Mouse (Mus musculus) thymus, postnatal 4 days (tissue): ENCODE measurements around the gene Grid2.

Source experiments
- DNase-seq: peaks from one replicate; pipeline ENCODE4 v3.0.0; 2021

Gene Grid2

GRCm38 (mm10) chr6:63659423-63659822 lies 403.7 kb downstream of the Grid2 start:
- no peak for DNase-seq

GRCm38 (mm10) chr6:63685689-63686088 lies 430.0 kb downstream of the Grid2 start:
- DNase-seq = no peak

- no peak for DNase-seq
Measured at GRCm38 (mm10) chr6:63701684-63702083, 446.0 kb downstream of the Grid2 start.

- no peak for DNase-seq
Measured at GRCm38 (mm10) chr6:63733740-63734139, 478.1 kb downstream of the Grid2 start.

- no peak for DNase-seq
Measured at GRCm38 (mm10) chr6:63762535-63762934, 506.9 kb downstream of the Grid2 start.

- DNase-seq = no peak
Measured at GRCm38 (mm10) chr6:63794679-63795078, 539.0 kb downstream of the Grid2 start.

GRCm38 (mm10) chr6:63820236-63820635 lies 564.6 kb downstream of the Grid2 start:
- DNase-seq = no peak

- DNase-seq = no peak
Measured at GRCm38 (mm10) chr6:63862628-63863027, 607.0 kb downstream of the Grid2 start.

GRCm38 (mm10) chr6:63877088-63877764 lies 621.5 kb downstream of the Grid2 start:
- DNase-seq = no peak

GRCm38 (mm10) chr6:63877765-63878345 lies 622.2 kb downstream of the Grid2 start:
- no peak for DNase-seq

- no peak for DNase-seq
Measured at GRCm38 (mm10) chr6:63894714-63895113, 639.0 kb downstream of the Grid2 start.

- DNase-seq = no peak
Measured at GRCm38 (mm10) chr6:63898171-63898570, 642.5 kb downstream of the Grid2 start.

- DNase-seq = no peak
Measured at GRCm38 (mm10) chr6:63917035-63917570, 661.4 kb downstream of the Grid2 start.

- DNase-seq = no peak
Measured at GRCm38 (mm10) chr6:63921951-63922350, 666.3 kb downstream of the Grid2 start.

- no peak for DNase-seq
Measured at GRCm38 (mm10) chr6:63931201-63931600, 675.5 kb downstream of the Grid2 start.

GRCm38 (mm10) chr6:63946721-63947120 lies 691.0 kb downstream of the Grid2 start:
- no peak for DNase-seq

GRCm38 (mm10) chr6:63963789-63964188 lies 708.1 kb downstream of the Grid2 start:
- no peak for DNase-seq

- no peak for DNase-seq
Measured at GRCm38 (mm10) chr6:63964269-63964668, 708.6 kb downstream of the Grid2 start.

GRCm38 (mm10) chr6:63964735-63965134 lies 709.1 kb downstream of the Grid2 start:
- DNase-seq = no peak

GRCm38 (mm10) chr6:64046084-64046483 lies 790.4 kb downstream of the Grid2 start:
- no peak for DNase-seq

GRCm38 (mm10) chr6:64046732-64047131 lies 791.1 kb downstream of the Grid2 start:
- no peak for DNase-seq

GRCm38 (mm10) chr6:64047950-64048349 lies 792.3 kb downstream of the Grid2 start:
- no peak for DNase-seq

GRCm38 (mm10) chr6:64063858-64064257 lies 808.2 kb downstream of the Grid2 start:
- DNase-seq = no peak

GRCm38 (mm10) chr6:64064704-64065103 lies 809.0 kb downstream of the Grid2 start:
- no peak for DNase-seq

GRCm38 (mm10) chr6:64073406-64073805 lies 817.7 kb downstream of the Grid2 start:
- no peak for DNase-seq
